Mouse (Mus musculus): Measurements from ENCODE around the gene Nin.
"Not testable (repeated sequence)": the region's sequence is repeated elsewhere in the genome, so short reads cannot be mapped to it uniquely, and the experiment has no call there.

The Nin gene

GRCm38 (mm10) chr12:70113351-70113750 is at the start of gene Nin:
TSS of gene Nin (minus strand) at chr12:70113717.
- no peak for DNase-seq (ENCODE audit: low spot score)

- no peak for DNase-seq (ENCODE audit: low spot score)
Observed at GRCm38 (mm10) chr12:70161057-70161456, 47.5 kb upstream of the Nin start.

GRCm38 (mm10) chr12:70157292-70158066 is 44.0 kb upstream of the Nin start:
- DNase-seq (ENCODE audit: low spot score) = no peak

- no peak for DNase-seq (ENCODE audit: low spot score)
Observed at GRCm38 (mm10) chr12:70156222-70156621, 42.7 kb upstream of the Nin start.

GRCm38 (mm10) chr12:70153842-70154241 is 40.3 kb upstream of the Nin start, which contains the start of gene Abhd12b:
TSS of gene Abhd12b (plus strand) at chr12:70154142.
- DNase-seq (ENCODE audit: low spot score) = no peak

- no peak for DNase-seq (ENCODE audit: low spot score)
Observed at GRCm38 (mm10) chr12:70148631-70149265, 35.2 kb upstream of the Nin start.

- DNase-seq (ENCODE audit: low spot score) = peak; percentile 23
Observed at GRCm38 (mm10) chr12:70147986-70148630, 34.6 kb upstream of the Nin start.

- DNase-seq (ENCODE audit: low spot score) = no peak
Observed at GRCm38 (mm10) chr12:70145586-70145985, 32.1 kb upstream of the Nin start.

GRCm38 (mm10) chr12:70144637-70145448 is 31.3 kb upstream of the Nin start:
- peak; percentile 83 for DNase-seq (ENCODE audit: low spot score)

- not testable (repeated sequence) for DNase-seq (ENCODE audit: low spot score)
Observed at GRCm38 (mm10) chr12:70144106-70144587, 30.6 kb upstream of the Nin start.

- no peak for DNase-seq (ENCODE audit: low spot score)
Observed at GRCm38 (mm10) chr12:70140993-70141576, 27.6 kb upstream of the Nin start.

GRCm38 (mm10) chr12:70140542-70140941 is 27.0 kb upstream of the Nin start:
- DNase-seq (ENCODE audit: low spot score) = no peak

GRCm38 (mm10) chr12:70139871-70140270 is 26.4 kb upstream of the Nin start:
- DNase-seq (ENCODE audit: low spot score) = no peak

GRCm38 (mm10) chr12:70137626-70138025 is 24.1 kb upstream of the Nin start:
- no peak for DNase-seq (ENCODE audit: low spot score)

- no peak for DNase-seq (ENCODE audit: low spot score)
Observed at GRCm38 (mm10) chr12:70137095-70137494, 23.6 kb upstream of the Nin start.

- DNase-seq (ENCODE audit: low spot score) = no peak
Observed at GRCm38 (mm10) chr12:70136185-70136756, 22.8 kb upstream of the Nin start.

GRCm38 (mm10) chr12:70134627-70135235 is 21.2 kb upstream of the Nin start:
- DNase-seq (ENCODE audit: low spot score) = no peak

- DNase-seq (ENCODE audit: low spot score) = no peak
Observed at GRCm38 (mm10) chr12:70131042-70131675, 17.6 kb upstream of the Nin start.

- no peak for DNase-seq (ENCODE audit: low spot score)
Observed at GRCm38 (mm10) chr12:70129105-70129504, 15.6 kb upstream of the Nin start.

- DNase-seq (ENCODE audit: low spot score) = no peak
Observed at GRCm38 (mm10) chr12:70126626-70127025, 13.1 kb upstream of the Nin start.
